Mouse (Mus musculus) liver, adult 2 months (tissue): ENCODE data around the gene Svs5. TPM values are rescaled to one million over a fixed set of nuclear protein-coding genes. Genes with fewer than 3 reads are reported as not detected.
"Not testable (repeated sequence)": the region's sequence is repeated elsewhere in the genome, so short reads cannot be mapped to it uniquely, and the experiment has no call there.

Experiments used
- DNase-seq: peaks from one replicate; pipeline ENCODE4 v3.0.0-alpha.2; 2011; ENCODE audit warnings: low read depth, low spot score; ENCODE audit errors: extremely low read depth
- H3K27ac ChIP-seq: fragments of 200-500 bp; replicated peaks from 2 replicates; pipeline ENCODE4 v1.5.1; 2012; ENCODE audit warnings: low read depth, mild to moderate bottlenecking, control low read depth, inconsistent platforms, low read length; ENCODE audit not compliant: insufficient read depth
- H3K27me3 ChIP-seq: fragments of 200-500 bp; 2 replicates; pipeline ENCODE4 v1.6.1; 2012; ENCODE audit warnings: mild to moderate bottlenecking, moderate library complexity, low read length, inconsistent platforms; ENCODE audit not compliant: control insufficient read depth, insufficient read depth
- H3K36me3 ChIP-seq: fragments of 200-500 bp; 2 replicates; pipeline ENCODE4 v1.6.1; 2012; ENCODE audit warnings: low read length, inconsistent platforms; ENCODE audit not compliant: control insufficient read depth, insufficient read depth
- H3K4me1 ChIP-seq: fragments of 200-500 bp; 2 replicates; pipeline ENCODE4 v1.6.1; 2011; ENCODE audit warnings: low read length; ENCODE audit not compliant: control insufficient read depth, insufficient read depth
- H3K4me3 ChIP-seq: fragments of 200-500 bp; 2 replicates; pipeline ENCODE4 v1.5.1; 2011; ENCODE audit warnings: low read depth, mild to moderate bottlenecking, control low read depth, low read length, moderate library complexity; ENCODE audit not compliant: insufficient read depth
- H3K79me2 ChIP-seq: fragments of 200-500 bp; 2 replicates; pipeline ENCODE4 v1.6.1; 2012; ENCODE audit warnings: inconsistent platforms, mild to moderate bottlenecking, low read length, moderate library complexity; ENCODE audit not compliant: control insufficient read depth, insufficient read depth
- H3K9ac ChIP-seq: fragments of 200-500 bp; 2 replicates; pipeline ENCODE4 v1.6.1; 2012; ENCODE audit warnings: low read depth, mild to moderate bottlenecking, control low read depth, inconsistent platforms, low read length
- CTCF ChIP-seq: fragments of 200-500 bp; IDR thresholded peaks from 2 replicates; pipeline ENCODE4 v1.5.1; 2011; ENCODE audit warnings: low read depth, low read length, control low read depth
- POLR2A ChIP-seq: fragments of 200-500 bp; IDR thresholded peaks from 2 replicates; pipeline ENCODE4 v1.6.1; 2011; ENCODE audit warnings: low read length, control low read depth; ENCODE audit not compliant: insufficient read depth; ENCODE audit errors: extremely low read depth
- WGBS: fragments of 180-500 bp; shearing (Covaris S2); methylation state at CpG from one replicate; pipeline ENCODE4 v1.1.7; 2018; 5-methylcytosine and 5-hydroxymethylcytosine counted together
- polyA plus RNA-seq: library from polyadenylated mRNA; depleted of rRNA; stranded (reverse); fragments of >200 nt; gene quantifications from 2 replicates; pipeline ENCODE4 v1.2.3, GENCODE M21; 2012
- total RNA-seq: library from RNA; depleted of rRNA; stranded (reverse); fragments of >200 nt; gene quantifications from 2 replicates; pipeline ENCODE4 v1.2.3, GENCODE M21; 2014

The Svs5 gene
- total and polyA plus RNA-seq, 2 experiments = not detected

GRCm38 (mm10) chr2:164343732-164344131 is 11.2 kb downstream of the Svs5 start:
- not testable (repeated sequence) for H3K9ac ChIP-seq, H3K27me3 ChIP-seq, H3K4me3 ChIP-seq, DNase-seq, H3K79me2 ChIP-seq, H3K36me3 ChIP-seq, H3K27ac ChIP-seq, H3K4me1 ChIP-seq
- WGBS = 67% methylated on average over 1 of the region's 1 CpGs
- peak; percentile 28; the same call in 1 of the 2 replicates for TF ChIP-seq CTCF

- H3K4me1 ChIP-seq, H3K36me3 ChIP-seq, DNase-seq, H3K9ac ChIP-seq, H3K27ac ChIP-seq, H3K4me3 ChIP-seq, H3K79me2 ChIP-seq, H3K27me3 ChIP-seq: not testable (repeated sequence)
These were observed 15.2 kb downstream of the Svs5 start for GRCm38 (mm10) chr2:164347697-164348096.

GRCm38 (mm10) chr2:164348980-164349379 is 16.4 kb downstream of the Svs5 start:
- H3K4me1 ChIP-seq = no peaks in the 10 kb centered on the region
- H3K79me2 ChIP-seq = no peaks in the 10 kb centered on the region
- 91% methylated on average over 3 of the region's 3 CpGs for whole genome bisulfite sequencing
- H3K27me3 ChIP-seq = no peaks in the 10 kb centered on the region
- TF ChIP-seq POLR2A (no peak), CTCF (0 out of 2 replicates have a peak, but pooled peaks have one; percentile 9)
- no peak overlapping the region for H3K9ac ChIP-seq
- peak; percentile 24 for DNase-seq
- H3K4me3 ChIP-seq = no peak overlapping the region
- no peaks in the 10 kb centered on the region for H3K36me3 ChIP-seq
- H3K27ac ChIP-seq = no peak overlapping the region

- H3K9ac ChIP-seq = no peak overlapping the region
- 78% methylated on average over 3 of the region's 3 CpGs for WGBS
These were observed 20.2 kb downstream of the Svs5 start for GRCm38 (mm10) chr2:164352697-164353096.

GRCm38 (mm10) chr2:164353356-164353755 is 20.8 kb downstream of the Svs5 start:
- Histone ChIP-seq H3K9ac (no peak overlapping the region), H3K27ac (no peak overlapping the region), H3K36me3 (no peaks in the 10 kb centered on the region), H3K27me3 (no peaks in the 10 kb centered on the region), H3K4me3 (no peak overlapping the region), H3K79me2 (no peaks in the 10 kb centered on the region), H3K4me1 (peaks cover 8% of the 10 kb centered on the region; the same call in 1 of the 2 replicates)
- DNase-seq = no peak
- 87% methylated on average over 11 of the region's 11 CpGs for WGBS
- TF ChIP-seq CTCF (no peak), POLR2A (no peak)

More at GRCm38 (mm10) chr2:164352697-164353096, 20.2 kb downstream of the Svs5 start:
- Histone ChIP-seq H3K27ac (no peak overlapping the region), H3K4me3 (no peak overlapping the region), H3K27me3 (no peaks in the 10 kb centered on the region), H3K4me1 (peaks cover 8% of the 10 kb centered on the region; the same call in 1 of the 2 replicates), H3K79me2 (no peaks in the 10 kb centered on the region), H3K36me3 (no peaks in the 10 kb centered on the region)
- no peak for TF ChIP-seq CTCF
- no peak for DNase-seq

- Histone ChIP-seq H3K4me1 (peaks cover 11% of the 10 kb centered on the region; the same call in 1 of the 2 replicates), H3K27me3 (no peaks in the 10 kb centered on the region), H3K79me2 (no peaks in the 10 kb centered on the region), H3K4me3 (no peak overlapping the region), H3K9ac (no peak overlapping the region), H3K36me3 (no peaks in the 10 kb centered on the region), H3K27ac (no peak overlapping the region)
- WGBS = 33% methylated on average over 11 of the region's 11 CpGs
- TF ChIP-seq CTCF = no peak
- no peak for TF ChIP-seq POLR2A
- DNase-seq = peak; percentile 89
These were observed 23.8 kb downstream of the Svs5 start for GRCm38 (mm10) chr2:164356177-164356967.
